ENCODE assay signal across 14 mouse cellular contexts in the genomic region with DNA sequence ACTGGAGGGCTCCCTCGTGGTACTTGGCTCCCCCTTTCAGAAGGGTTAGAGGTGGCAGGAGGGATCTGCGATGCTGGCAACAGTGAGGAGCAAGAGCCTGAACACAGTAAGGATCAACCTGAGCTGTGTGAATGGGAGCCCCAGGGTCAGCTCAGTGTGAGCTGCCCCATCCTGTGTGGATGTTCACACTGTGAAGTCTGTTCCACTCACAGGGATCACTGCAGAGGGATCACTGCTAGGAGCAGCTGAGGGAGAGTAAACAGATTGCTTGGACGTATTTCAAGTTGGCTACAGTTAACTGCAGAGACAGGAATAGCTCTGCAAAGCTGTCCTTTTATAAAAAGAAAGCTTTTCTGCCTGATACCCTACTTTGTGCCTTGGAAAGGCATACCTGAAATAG. TPM values are rescaled to one million over a fixed set of nuclear protein-coding genes. Genes with fewer than 3 reads are reported as not detected.
DNase-seq lines count a peak whose midpoint lies in the region; ATAC-seq lines count a peak whose summit lies in the region.
"Had no signal": no experiment of that assay in that cellular context is flagged by ENCODE, and none has a peak within 500 bp of the region (broad histone marks: within the 10 kb centered on the region; RNA-seq: fewer than 3 reads in every experiment).

No protein-coding gene starts in this region.

- intact Hi-C loops in left cerebral cortex, postnatal 14 days (cut with DNase I): no loop called here

- peaks cover 71% of the 10 kb centered on the region for H3K36me3 ChIP-seq in hindbrain, embryonic 10.5 days

- H3K27me3 ChIP-seq in hindbrain, embryonic 10.5 days (ENCODE audit: insufficient read depth, poor library complexity, severe bottlenecking): no peaks in the 10 kb centered on the region

- no peaks in the 10 kb centered on the region for H3K9me3 ChIP-seq in hindbrain, embryonic 10.5 days

- no peak overlapping the region for H3K4me3 ChIP-seq in hindbrain, embryonic 10.5 days
- H3K4me3 ChIP-seq: myocyte had no signal

- no peak for DNase-seq in cerebellum, postnatal 4 days (ENCODE audit: low spot score in 2 of 2)
- DNase-seq in left cerebral cortex, postnatal 14 days (ENCODE audit: low spot score in 2 of 2): peak; percentile 12 to 57
- no peak for DNase-seq in left cerebral cortex, adult 11 months (ENCODE audit: low spot score)
- DNase-seq in heart, adult 9 months (ENCODE audit: low spot score in 2 of 2): peak; percentile 34 to 46
- DNase-seq in layer of hippocampus, postnatal 36 days: peak; percentile 17 to 37
- no peak for DNase-seq in hindbrain, embryonic 10.5 days (ENCODE audit: low spot score)
- DNase-seq in kidney, postnatal 4 days: no peak
- DNase-seq: adrenal gland, postnatal 10 days; gastrocnemius, postnatal 14 days; retina, postnatal 1 day had no signal

- H3K27ac ChIP-seq in hindbrain, embryonic 10.5 days: no peak overlapping the region
- H3K27ac ChIP-seq: stomach, postnatal 0 days had no signal

- ATAC-seq in cerebellum, adult (ENCODE audit: insufficient number of reproducible peaks, low FRiP score, low TSS enrichment): peak; percentile 91
- ATAC-seq: intestine, postnatal 0 days had no signal

- WGBS in hindbrain, embryonic 10.5 days: 69% methylated on average over 3 of the region's 3 CpGs

- H3K4me1 ChIP-seq in hindbrain, embryonic 10.5 days (replicated peaks): no peaks in the 10 kb centered on the region

RNA-seq across cellular contexts. Expression of gene Cpd, which starts 37.4 kb away (rescaled TPM):
- total RNA-seq in left cerebral cortex, postnatal 14 days (2021): 10 to 100 TPM; 63.4 to 64.6 TPM
- 10 to 100 TPM; 61.8 to 67.7 TPM for total RNA-seq in layer of hippocampus, postnatal 36 days (2021)
- polyA plus RNA-seq in hindbrain, embryonic 10.5 days (2016; fragmentation: Nextera tagmentation; extraction: Ambion mirVana): 8.0 and 8.4 TPM in 2 replicates

RNA-seq across cellular contexts. Expression of gene Gosr1, which starts 46.1 kb away (rescaled TPM):
- 10 to 100 TPM; 43.2 to 46.4 TPM for total RNA-seq in left cerebral cortex, postnatal 14 days (2021)
- total RNA-seq in layer of hippocampus, postnatal 36 days (2021): 10 to 100 TPM; 59.6 to 60.3 TPM
- 23.6 and 29.8 TPM in 2 replicates for polyA plus RNA-seq in hindbrain, embryonic 10.5 days (2016; fragmentation: Nextera tagmentation; extraction: Ambion mirVana)

Comparison
In these comparisons a context has a peak if more than half of its experiments do, and no peak if none do; other contexts are left out.
1. DNase-seq: peak in left cerebral cortex, postnatal 14 days (2 of 2), heart, adult 9 months (2 of 2) and layer of hippocampus, postnatal 36 days (2 of 2); none in cerebellum, postnatal 4 days (0 of 2), left cerebral cortex, adult 11 months (single experiment), hindbrain, embryonic 10.5 days (single experiment) and kidney, postnatal 4 days (0 of 2).